Mouse (Mus musculus): ENCODE measurements around the gene Lrrc75a. TPM values are rescaled to one million over a fixed set of nuclear protein-coding genes. Genes with fewer than 3 reads are reported as not detected.

The Lrrc75a gene
- total RNA-seq, 2 experiments from 2014 or later: 15.7 to 16.5 TPM

- DNase-seq: no peak
These were observed 32.9 kb downstream of the Lrrc75a start for GRCm38 (mm10) chr11:62615456-62615855.

GRCm38 (mm10) chr11:62614876-62615410, 33.4 kb downstream of the Lrrc75a start:
- DNase-seq: no peak

- DNase-seq: peak; percentile 98
These were observed 34.5 kb downstream of the Lrrc75a start for GRCm38 (mm10) chr11:62613657-62614365.

- no peak for DNase-seq
These were observed 35.7 kb downstream of the Lrrc75a start for GRCm38 (mm10) chr11:62612604-62613003.

- DNase-seq: no peak
These were observed 38.0 kb downstream of the Lrrc75a start for GRCm38 (mm10) chr11:62610304-62610703.

- DNase-seq: no peak
These were observed 39.3 kb downstream of the Lrrc75a start for GRCm38 (mm10) chr11:62608826-62609675.

GRCm38 (mm10) chr11:62607952-62608201, 40.4 kb downstream of the Lrrc75a start:
- no peak for DNase-seq

- no peak for DNase-seq
These were observed 41.0 kb downstream of the Lrrc75a start for GRCm38 (mm10) chr11:62607170-62607951.

- DNase-seq: no peak
These were observed 41.8 kb downstream of the Lrrc75a start for GRCm38 (mm10) chr11:62606299-62607169.

- DNase-seq: no peak
These were observed 42.6 kb downstream of the Lrrc75a start for GRCm38 (mm10) chr11:62605619-62606298.

GRCm38 (mm10) chr11:62604886-62605618, 43.3 kb downstream of the Lrrc75a start:
- DNase-seq: no peak

GRCm38 (mm10) chr11:62604123-62604706, 44.1 kb downstream of the Lrrc75a start:
- DNase-seq: no peak

GRCm38 (mm10) chr11:62603312-62604056, 44.8 kb downstream of the Lrrc75a start:
- DNase-seq: peak; percentile 29

GRCm38 (mm10) chr11:62602619-62603311, 45.6 kb downstream of the Lrrc75a start:
- DNase-seq: peak; percentile 97

- DNase-seq: no peak
These were observed 46.3 kb downstream of the Lrrc75a start for GRCm38 (mm10) chr11:62601732-62602618.

GRCm38 (mm10) chr11:62598571-62598970, 49.8 kb downstream of the Lrrc75a start:
- no peak for DNase-seq

- DNase-seq: no peak
These were observed 56.3 kb downstream of the Lrrc75a start for GRCm38 (mm10) chr11:62591904-62592575.

All from heart, postnatal 4 days (tissue).